Mouse (Mus musculus) stomach, embryonic 14.5 days (tissue): ENCODE results near the gene Fam110c. TPM values are rescaled to one million over a fixed set of nuclear protein-coding genes. Genes with fewer than 3 reads are reported as not detected.

Source experiments
- ATAC-seq: fragments of 200-750 bp; cut with Nextera tagmentation; 2 replicates; pipeline ENCODE4 v1.8.0; 2017; ENCODE audit warnings: low read depth, moderate TSS enrichment; ENCODE audit not compliant: insufficient number of reproducible peaks, insufficient read depth, low FRiP score
- H3K27ac ChIP-seq: fragments of 300-500 bp; sonication (generic); 2 replicates; pipeline ENCODE4 v1.5.1; 2014; ENCODE audit warnings: mild to moderate bottlenecking, low read length, moderate library complexity, mixed read lengths
- H3K27me3 ChIP-seq: fragments of 300-500 bp; sonication (generic); 2 replicates; pipeline ENCODE4 v1.6.1; 2014; ENCODE audit warnings: low read length, control low read depth, mixed read lengths; ENCODE audit not compliant: control insufficient read depth, insufficient read depth
- H3K36me3 ChIP-seq: fragments of 300-500 bp; sonication (generic); 2 replicates; pipeline ENCODE4 v1.6.1; 2014; ENCODE audit warnings: mild to moderate bottlenecking, control low read depth, low read length, moderate library complexity, mixed read lengths; ENCODE audit not compliant: control insufficient read depth, insufficient read depth
- H3K4me1 ChIP-seq: fragments of 300-500 bp; sonication (generic); 2 replicates; pipeline ENCODE4 v1.6.1; 2014; ENCODE audit warnings: low read length, control low read depth, mixed read lengths; ENCODE audit not compliant: control insufficient read depth, insufficient read depth
- H3K4me2 ChIP-seq: fragments of 300-500 bp; sonication (generic); replicated peaks from 2 replicates; pipeline ENCODE4 v1.6.1; 2014; ENCODE audit warnings: low read depth, low read length, control low read depth
- H3K4me3 ChIP-seq: fragments of 300-500 bp; sonication (generic); 2 replicates; pipeline ENCODE4 v1.5.1; 2014; ENCODE audit warnings: low read depth, low read length, control low read depth
- H3K9ac ChIP-seq: fragments of 300-500 bp; sonication (generic); replicated peaks from 2 replicates; pipeline ENCODE4 v1.6.1; 2014; ENCODE audit warnings: low read depth, mild to moderate bottlenecking, control low read depth, low read length, moderate library complexity, mixed read lengths
- H3K9me3 ChIP-seq: fragments of 300-500 bp; sonication (generic); 2 replicates; pipeline ENCODE4 v1.6.1; 2016; ENCODE audit warnings: low read depth, low read length, control low read depth; ENCODE audit not compliant: control insufficient read depth
- WGBS: fragments of 180-500 bp; shearing (Covaris S2); extraction: QIAGEN DNeasy Blood & Tissue Kit; methylation state at CpG from one replicate; pipeline ENCODE4 v1.1.7; 2014; 5-methylcytosine and 5-hydroxymethylcytosine counted together
- polyA plus RNA-seq: library from polyadenylated mRNA; unstranded; fragments of >200 nt; fragmentation: Nextera tagmentation; extraction: Ambion mirVana; gene quantifications from 2 replicates; pipeline ENCODE4 v1.2.1, GENCODE M21; 2014

Gene Fam110c
- polyA plus RNA-seq, 1 experiment from 2014 or later: 6.6 TPM

- 28% methylated on average over 6 of the region's 6 CpGs for WGBS
- ATAC-seq: no peak
- no peak overlapping the region for H3K27ac ChIP-seq
Observed at GRCm38 (mm10) chr12:31090401-31090800, 16.7 kb downstream of the Fam110c start.

GRCm38 (mm10) chr12:31090882-31091640 is 17.4 kb downstream of the Fam110c start:
- Histone ChIP-seq H3K4me2 (no peak overlapping the region), H3K4me3 (no peak overlapping the region), H3K4me1 (no peaks in the 10 kb centered on the region), H3K9ac (no peak overlapping the region), H3K27ac (no peak overlapping the region), H3K36me3 (no peaks in the 10 kb centered on the region), H3K27me3 (no peaks in the 10 kb centered on the region), H3K9me3 (no peaks in the 10 kb centered on the region)
- WGBS: 72% methylated on average over 11 of the region's 11 CpGs
- no peak for ATAC-seq

More at GRCm38 (mm10) chr12:31090401-31090800, 16.7 kb downstream of the Fam110c start:
- Histone ChIP-seq H3K9ac (no peak overlapping the region), H3K4me2 (no peak overlapping the region), H3K4me3 (no peak overlapping the region), H3K4me1 (no peaks in the 10 kb centered on the region), H3K36me3 (no peaks in the 10 kb centered on the region), H3K9me3 (no peaks in the 10 kb centered on the region), H3K27me3 (no peaks in the 10 kb centered on the region)

GRCm38 (mm10) chr12:31092481-31092880 is 18.8 kb downstream of the Fam110c start:
- H3K36me3 ChIP-seq: no peaks in the 10 kb centered on the region
- H3K4me3 ChIP-seq: no peak overlapping the region
- H3K9me3 ChIP-seq: no peaks in the 10 kb centered on the region
- no peak overlapping the region for H3K27ac ChIP-seq
- no peak overlapping the region for H3K9ac ChIP-seq
- no peak overlapping the region for H3K4me2 ChIP-seq
- H3K27me3 ChIP-seq: no peaks in the 10 kb centered on the region
- WGBS: 37% methylated on average over 5 of the region's 5 CpGs
- no peak for ATAC-seq
- H3K4me1 ChIP-seq: no peaks in the 10 kb centered on the region

GRCm38 (mm10) chr12:31097185-31097584 is 23.5 kb downstream of the Fam110c start:
- WGBS: 88% methylated on average over 6 of the region's 6 CpGs
- ATAC-seq: no peak
- no peak overlapping the region for H3K4me3 ChIP-seq

GRCm38 (mm10) chr12:31101190-31101589 is 27.5 kb downstream of the Fam110c start:
- H3K9ac ChIP-seq: no peak overlapping the region
- H3K27me3 ChIP-seq: no peaks in the 10 kb centered on the region
- no peak overlapping the region for H3K4me3 ChIP-seq
- WGBS: 93% methylated on average over 4 of the region's 4 CpGs
- no peaks in the 10 kb centered on the region for H3K4me1 ChIP-seq
- ATAC-seq: no peak
- no peaks in the 10 kb centered on the region for H3K36me3 ChIP-seq
- H3K4me2 ChIP-seq: no peak overlapping the region
- H3K9me3 ChIP-seq: no peaks in the 10 kb centered on the region
- H3K27ac ChIP-seq: no peak overlapping the region

More at GRCm38 (mm10) chr12:31097185-31097584, 23.5 kb downstream of the Fam110c start:
- Histone ChIP-seq H3K4me1 (no peaks in the 10 kb centered on the region), H3K4me2 (no peak overlapping the region), H3K27ac (no peak overlapping the region), H3K9me3 (no peaks in the 10 kb centered on the region), H3K36me3 (no peaks in the 10 kb centered on the region), H3K9ac (no peak overlapping the region), H3K27me3 (no peaks in the 10 kb centered on the region)

DNA sequence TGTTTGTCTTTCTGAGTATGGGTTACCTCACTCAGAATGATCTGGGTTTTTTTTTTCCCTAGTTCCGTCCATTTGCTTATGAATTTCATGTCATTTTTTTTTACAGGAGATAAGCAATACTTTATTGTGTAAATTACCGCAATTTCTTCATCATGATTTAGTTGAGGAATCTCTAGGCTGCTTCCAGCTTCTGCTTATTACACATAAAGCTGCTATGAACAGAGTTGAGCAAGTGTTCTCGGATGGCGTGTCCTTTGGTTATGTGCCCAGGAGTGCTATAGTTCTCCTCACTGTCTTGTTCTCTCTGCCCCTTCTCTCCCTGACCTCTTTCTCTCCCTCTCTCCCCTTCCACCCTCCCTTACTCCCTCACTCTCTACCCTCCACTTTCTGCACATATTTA is 28.2 kb downstream of the Fam110c start:
- WGBS: 83% methylated on average over 4 of the region's 4 CpGs
- H3K27ac ChIP-seq: no peak overlapping the region
- no peak for ATAC-seq
- H3K4me1 ChIP-seq: no peaks in the 10 kb centered on the region
- H3K9ac ChIP-seq: no peak overlapping the region
- H3K4me2 ChIP-seq: no peak overlapping the region
- no peaks in the 10 kb centered on the region for H3K27me3 ChIP-seq
- H3K4me3 ChIP-seq: no peak overlapping the region
- H3K36me3 ChIP-seq: no peaks in the 10 kb centered on the region
- no peaks in the 10 kb centered on the region for H3K9me3 ChIP-seq

GRCm38 (mm10) chr12:31116005-31116466 is 42.4 kb downstream of the Fam110c start:
- no peaks in the 10 kb centered on the region for H3K9me3 ChIP-seq
- no peaks in the 10 kb centered on the region for H3K27me3 ChIP-seq
- H3K36me3 ChIP-seq: no peaks in the 10 kb centered on the region
- no peak overlapping the region for H3K27ac ChIP-seq
- H3K4me3 ChIP-seq: no peak overlapping the region
- H3K4me1 ChIP-seq: no peaks in the 10 kb centered on the region
- 9% methylated on average over 8 of the region's 8 CpGs for WGBS
- no peak overlapping the region for H3K4me2 ChIP-seq
- peak; percentile 23; the same call in 1 of the 2 replicates for ATAC-seq
- no peak overlapping the region for H3K9ac ChIP-seq

GRCm38 (mm10) chr12:31120535-31120934 is 46.9 kb downstream of the Fam110c start:
- Histone ChIP-seq H3K9ac (no peak overlapping the region), H3K27ac (no peak overlapping the region), H3K4me1 (no peaks in the 10 kb centered on the region), H3K4me2 (no peak overlapping the region), H3K4me3 (no peak overlapping the region), H3K36me3 (no peaks in the 10 kb centered on the region), H3K27me3 (no peaks in the 10 kb centered on the region), H3K9me3 (no peaks in the 10 kb centered on the region)
- no peak for ATAC-seq
- WGBS: 72% methylated on average over 5 of the region's 5 CpGs
